Mouse (Mus musculus): ENCODE measurements around the gene Olfr945.

DNA sequence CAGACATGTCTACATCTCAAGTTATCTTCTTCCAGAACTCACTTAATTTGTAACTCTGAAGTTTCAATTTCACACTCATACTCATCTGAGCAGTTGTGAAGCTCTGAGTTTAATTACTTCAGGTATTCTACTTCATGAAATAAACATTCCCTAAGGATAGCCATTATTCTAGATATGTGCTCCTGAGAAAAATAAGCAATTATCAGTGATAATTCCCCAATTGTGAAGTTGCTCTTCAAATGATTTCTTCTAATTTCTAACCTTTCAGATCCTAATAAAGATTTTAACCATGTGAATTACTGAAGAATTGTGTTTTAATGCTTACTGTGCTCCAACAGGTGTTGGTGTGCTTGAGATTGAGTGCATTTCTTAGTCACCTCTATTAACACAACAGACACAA is 49.3 kb upstream of the Olfr945 start, which contains the start of gene Olfr948:
- TF ChIP-seq ZKSCAN1 (IDR thresholded peaks at IDR 0.05; ENCODE audit: borderline replicate concordance, low read depth, low read length) (no peak), MAZ (IDR thresholded peaks at IDR 0.05; ENCODE audit: low read depth, low read length) (no peak), CTCF (conservative IDR thresholded peaks at IDR 0.05 in 1 of 2, IDR thresholded peaks at IDR 0.05 in 1 of 2; ENCODE audit: low read depth in 2 of 2, low read length in 2 of 2) (no peak), EP300 (IDR thresholded peaks at IDR 0.05; ENCODE audit: low read length) (no peak), RCOR1 (conservative IDR thresholded peaks at IDR 0.05; ENCODE audit: low read depth, low read length) (no peak), MAX (IDR thresholded peaks at IDR 0.05; ENCODE audit: low read length) (no peak)

Data from CH12.LX (cell line).